Mouse (Mus musculus): Measurements from ENCODE around the gene Rasal1. TPM values are rescaled to one million over a fixed set of nuclear protein-coding genes. Genes with fewer than 3 reads are reported as not detected.

Rasal1 gene
- polyA plus RNA-seq, 1 experiment from 2014 or later, result 0.70 TPM

GRCm38 (mm10) chr5:120700996-120701790 lies 52.6 kb downstream of the Rasal1 start:
- Histone ChIP-seq H3K4me3 (no peak overlapping the region), H3K27me3 (peaks cover 77% of the 10 kb centered on the region), H3K9me3 (no peaks in the 10 kb centered on the region), H3K4me2 (replicated peaks) (no peak overlapping the region), H3K4me1 (peaks cover 32% of the 10 kb centered on the region), H3K9ac (peak overlapping the region; percentile 46), H3K36me3 (no peaks in the 10 kb centered on the region), H3K27ac (no peak overlapping the region)
- WGBS, result 56% methylated on average over 11 of the region's 11 CpGs
- no peak for ATAC-seq (ENCODE audit: low FRiP score, low read depth)

- H3K36me3 ChIP-seq, result no peaks in the 10 kb centered on the region
- peaks cover 38% of the 10 kb centered on the region for H3K4me1 ChIP-seq
- no peak overlapping the region for H3K4me3 ChIP-seq
- peaks cover 70% of the 10 kb centered on the region for H3K27me3 ChIP-seq
- H3K4me2 ChIP-seq (replicated peaks), result no peak overlapping the region
- no peak overlapping the region for H3K9ac ChIP-seq
- WGBS, result 74% methylated on average over 4 of the region's 4 CpGs
- no peaks in the 10 kb centered on the region for H3K9me3 ChIP-seq
- H3K27ac ChIP-seq, result no peak overlapping the region
- no peak for ATAC-seq (ENCODE audit: low FRiP score, low read depth)
Measured at GRCm38 (mm10) chr5:120702421-120702820, 53.8 kb downstream of the Rasal1 start.

GRCm38 (mm10) chr5:120702969-120703368 lies 54.4 kb downstream of the Rasal1 start:
- no peak overlapping the region for H3K4me3 ChIP-seq
- peaks cover 70% of the 10 kb centered on the region for H3K27me3 ChIP-seq
- no peak overlapping the region for H3K4me2 ChIP-seq (replicated peaks)
- whole genome bisulfite sequencing, result 83% methylated on average over 2 of the region's 2 CpGs
- no peak overlapping the region for H3K27ac ChIP-seq
- H3K9me3 ChIP-seq, result no peaks in the 10 kb centered on the region
- H3K4me1 ChIP-seq, result peaks cover 32% of the 10 kb centered on the region
- H3K9ac ChIP-seq, result no peak overlapping the region
- H3K36me3 ChIP-seq, result no peaks in the 10 kb centered on the region
- ATAC-seq (ENCODE audit: low FRiP score, low read depth), result no peak

DNA sequence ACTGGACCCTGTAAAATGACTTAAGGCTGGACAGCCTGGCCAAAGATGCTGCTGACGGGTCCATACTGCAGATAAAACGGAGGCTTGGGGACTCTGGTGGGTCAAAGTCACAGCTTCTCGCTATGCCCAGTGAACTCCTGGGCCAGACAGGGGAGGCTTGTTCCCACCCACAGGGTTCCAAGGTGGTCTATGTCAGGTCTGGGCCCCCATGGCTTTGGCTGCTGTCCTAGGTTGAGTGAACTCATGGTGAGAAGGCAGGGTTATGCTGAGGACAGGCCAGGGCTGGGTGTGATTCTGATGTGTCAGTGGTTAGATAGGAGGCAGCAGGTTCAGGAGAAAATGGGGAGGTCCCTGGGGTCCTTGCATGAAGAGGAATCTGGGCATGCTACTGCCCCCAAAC lies 55.0 kb downstream of the Rasal1 start:
- H3K4me3 ChIP-seq, result no peak overlapping the region
- H3K9ac ChIP-seq, result no peak overlapping the region
- peaks cover 70% of the 10 kb centered on the region for H3K27me3 ChIP-seq
- WGBS, result 67% methylated on average over 3 of the region's 3 CpGs
- peaks cover 26% of the 10 kb centered on the region for H3K4me1 ChIP-seq
- no peak overlapping the region for H3K27ac ChIP-seq
- ATAC-seq (ENCODE audit: low FRiP score, low read depth), result no peak
- H3K36me3 ChIP-seq, result no peaks in the 10 kb centered on the region
- H3K4me2 ChIP-seq (replicated peaks), result no peak overlapping the region
- no peaks in the 10 kb centered on the region for H3K9me3 ChIP-seq

GRCm38 (mm10) chr5:120704421-120704820 lies 55.8 kb downstream of the Rasal1 start:
- WGBS, result 38% methylated on average over 6 of the region's 6 CpGs
- Histone ChIP-seq H3K27ac (no peak overlapping the region), H3K9me3 (no peaks in the 10 kb centered on the region), H3K4me2 (replicated peaks) (no peak overlapping the region), H3K9ac (no peak overlapping the region), H3K4me3 (no peak overlapping the region), H3K27me3 (peaks cover 72% of the 10 kb centered on the region), H3K36me3 (no peaks in the 10 kb centered on the region), H3K4me1 (peaks cover 24% of the 10 kb centered on the region)
- ATAC-seq (ENCODE audit: low FRiP score, low read depth), result no peak

DNA sequence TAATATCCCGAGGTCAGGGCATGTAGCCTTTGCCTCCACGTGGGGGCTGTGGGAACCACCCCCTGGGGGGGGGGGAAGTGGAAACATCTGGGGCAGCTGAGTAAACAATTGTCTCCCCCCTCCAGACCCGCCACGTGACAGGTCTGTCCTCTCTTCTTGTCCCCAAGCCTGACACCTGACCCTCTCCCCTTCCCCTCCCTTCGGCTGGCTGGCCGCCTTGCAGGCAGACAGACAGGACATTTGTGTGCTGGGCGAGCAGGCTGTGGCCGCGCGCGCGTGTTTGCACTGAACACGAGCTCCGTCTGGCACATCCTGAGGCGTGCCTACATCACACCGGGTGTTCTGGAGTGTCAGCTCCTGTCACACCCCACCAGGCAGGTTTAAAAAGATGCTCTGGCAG lies 57.9 kb downstream of the Rasal1 start:
- 5% methylated on average over 16 of the region's 16 CpGs for WGBS
- Histone ChIP-seq H3K4me1 (peaks cover 39% of the 10 kb centered on the region), H3K4me2 (replicated peaks) (peak overlapping the region; percentile 48), H3K36me3 (no peaks in the 10 kb centered on the region), H3K4me3 (peak overlapping the region; percentile 22; the same call in 1 of the 2 replicates), H3K27ac (no peak overlapping the region), H3K27me3 (peaks cover 74% of the 10 kb centered on the region), H3K9me3 (no peaks in the 10 kb centered on the region), H3K9ac (no peak overlapping the region)
- no peak for ATAC-seq (ENCODE audit: low FRiP score, low read depth)

GRCm38 (mm10) chr5:120706976-120707375 lies 58.4 kb downstream of the Rasal1 start:
- WGBS, result 42% methylated on average over 13 of the region's 13 CpGs
- no peak overlapping the region for H3K9ac ChIP-seq
- H3K4me1 ChIP-seq, result peaks cover 41% of the 10 kb centered on the region
- peaks cover 78% of the 10 kb centered on the region for H3K27me3 ChIP-seq
- H3K27ac ChIP-seq, result no peak overlapping the region
- H3K4me2 ChIP-seq (replicated peaks), result peak overlapping the region; percentile 48
- no peaks in the 10 kb centered on the region for H3K9me3 ChIP-seq
- peak overlapping the region; percentile 22; the same call in 1 of the 2 replicates for H3K4me3 ChIP-seq
- ATAC-seq (ENCODE audit: low FRiP score, low read depth), result no peak
- no peaks in the 10 kb centered on the region for H3K36me3 ChIP-seq

DNA sequence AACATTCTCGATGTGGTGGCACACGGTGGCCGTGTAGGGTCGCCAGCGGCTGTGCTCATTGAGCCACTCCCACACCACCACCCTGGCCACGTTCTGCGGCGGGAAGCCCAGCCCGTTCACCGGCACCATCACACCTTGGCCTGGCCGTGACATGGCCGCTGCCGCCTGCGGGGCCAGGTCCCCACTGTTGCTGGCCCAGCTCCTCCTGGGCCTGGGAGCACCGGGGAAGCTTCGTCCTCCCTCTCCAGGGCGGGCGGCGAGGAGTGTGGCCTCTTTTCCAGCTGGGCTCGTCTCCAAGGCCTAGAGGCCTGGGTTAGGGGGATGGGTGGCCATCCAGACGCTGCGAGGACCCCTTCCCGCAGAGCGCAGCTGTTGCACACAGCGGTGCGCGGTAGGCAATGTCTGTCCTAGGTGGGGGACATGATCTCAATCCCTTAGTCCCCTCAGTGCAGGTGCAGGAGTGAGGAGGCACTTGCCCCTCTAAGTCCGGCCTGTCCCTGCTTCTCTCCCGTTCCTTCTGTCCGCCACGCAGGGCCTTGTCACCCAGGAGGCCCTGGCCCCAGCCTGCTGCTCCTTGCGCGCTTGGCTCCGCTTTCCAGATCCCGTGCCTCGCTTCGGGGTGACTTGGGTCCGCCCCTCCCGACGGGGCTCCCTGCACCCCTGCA lies 61.7 kb downstream of the Rasal1 start:
- no peaks in the 10 kb centered on the region for H3K9me3 ChIP-seq
- no peak overlapping the region; the same call in 1 of the 2 replicates for H3K27ac ChIP-seq
- H3K4me1 ChIP-seq, result peaks cover 37% of the 10 kb centered on the region
- 2% methylated on average over 39 of the region's 40 CpGs for WGBS
- peak overlapping the region; percentile 58 for H3K4me3 ChIP-seq
- peak overlapping the region; percentile 65 for H3K9ac ChIP-seq
- H3K36me3 ChIP-seq, result no peaks in the 10 kb centered on the region
- H3K27me3 ChIP-seq, result peaks cover 90% of the 10 kb centered on the region
- H3K4me2 ChIP-seq (replicated peaks), result peak overlapping the region; percentile 95
- ATAC-seq (ENCODE audit: low FRiP score, low read depth), result no peak

DNA sequence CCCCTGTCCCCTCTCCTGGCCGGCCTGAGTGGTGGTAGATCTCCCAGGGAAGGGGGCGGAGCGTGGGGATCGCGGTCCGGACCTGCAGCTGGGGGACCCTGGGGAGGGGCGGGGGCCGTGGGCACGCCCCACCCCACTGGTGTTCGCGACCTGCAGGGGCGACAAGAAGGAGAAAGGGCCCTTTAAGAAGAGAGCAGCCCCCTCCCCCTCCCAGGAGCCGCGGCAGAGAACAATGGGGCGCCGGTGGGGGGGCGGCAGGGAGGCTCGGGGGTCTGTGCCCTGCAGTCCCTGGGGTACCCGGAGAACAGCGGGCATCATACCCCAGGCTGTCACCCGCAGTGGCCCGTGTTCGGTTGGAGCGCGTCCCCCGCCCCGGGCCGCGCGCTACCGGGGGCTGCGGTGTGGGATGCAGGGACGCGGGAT lies 62.2 kb downstream of the Rasal1 start:
- peak overlapping the region; percentile 58 for H3K4me3 ChIP-seq
- H3K36me3 ChIP-seq, result no peaks in the 10 kb centered on the region
- no peak overlapping the region for H3K27ac ChIP-seq
- H3K4me1 ChIP-seq, result peaks cover 37% of the 10 kb centered on the region
- H3K9ac ChIP-seq, result peak overlapping the region; percentile 65
- no peaks in the 10 kb centered on the region for H3K9me3 ChIP-seq
- WGBS, result 1% methylated on average over 24 of the region's 34 CpGs
- H3K4me2 ChIP-seq (replicated peaks), result peak overlapping the region; percentile 95
- no peak for ATAC-seq (ENCODE audit: low FRiP score, low read depth)
- peaks cover 93% of the 10 kb centered on the region for H3K27me3 ChIP-seq

DNA sequence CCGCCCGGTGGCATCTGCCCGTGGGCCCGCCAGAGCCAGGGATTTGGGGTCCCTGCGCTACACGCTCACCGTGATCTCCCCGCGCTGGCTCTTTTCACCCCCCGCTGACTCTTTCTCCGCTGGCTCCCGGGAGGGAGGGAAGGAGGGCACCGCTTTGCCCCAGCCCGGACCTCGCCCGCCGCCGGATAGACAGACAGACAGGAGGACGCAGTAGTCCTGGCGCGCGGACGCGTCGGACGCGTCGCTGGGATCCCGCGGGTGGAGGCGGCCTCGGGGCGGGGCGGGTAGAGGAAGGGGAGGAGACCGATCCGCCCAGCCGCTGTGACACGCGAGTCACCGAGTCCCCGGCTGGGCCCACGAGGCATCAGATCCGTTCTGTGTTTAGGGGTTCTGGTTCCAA lies 62.8 kb downstream of the Rasal1 start:
- WGBS, result under 1% methylated on average over 43 of the region's 43 CpGs
- H3K4me2 ChIP-seq (replicated peaks), result peak overlapping the region; percentile 95
- peak overlapping the region; percentile 58 for H3K4me3 ChIP-seq
- ATAC-seq (ENCODE audit: low FRiP score, low read depth), result no peak
- H3K9me3 ChIP-seq, result no peaks in the 10 kb centered on the region
- no peak overlapping the region for H3K27ac ChIP-seq
- H3K4me1 ChIP-seq, result peaks cover 35% of the 10 kb centered on the region
- H3K27me3 ChIP-seq, result peaks cover 93% of the 10 kb centered on the region
- H3K36me3 ChIP-seq, result no peaks in the 10 kb centered on the region
- H3K9ac ChIP-seq, result peak overlapping the region; percentile 65

GRCm38 (mm10) chr5:120711827-120712226 lies 63.2 kb downstream of the Rasal1 start, which contains the start of gene Dtx1:
Gene Dtx1, minus strand, starts transcription at chr5:120711927.
- peak within 1 kb of the TSS; percentile 65 for H3K9ac ChIP-seq
- peak within 1 kb of the TSS; percentile 95 for H3K4me2 ChIP-seq (replicated peaks)
- 41% methylated on average over 3 of the region's 3 CpGs for WGBS
- H3K9me3 ChIP-seq, result no peaks in the 10 kb centered on the region
- peaks cover 31% of the 10 kb centered on the region for H3K4me1 ChIP-seq
- H3K27me3 ChIP-seq, result peaks cover 90% of the 10 kb centered on the region
- H3K36me3 ChIP-seq, result no peaks in the 10 kb centered on the region
- no peak for ATAC-seq (ENCODE audit: low FRiP score, low read depth)
- H3K27ac ChIP-seq, result no peak within 1 kb of the TSS
- H3K4me3 ChIP-seq, result peak within 1 kb of the TSS; percentile 58

- no peak for ATAC-seq (ENCODE audit: low FRiP score, low read depth)
- peaks cover 28% of the 10 kb centered on the region for H3K4me1 ChIP-seq
- no peaks in the 10 kb centered on the region for H3K36me3 ChIP-seq
- no peak overlapping the region for H3K4me3 ChIP-seq
- H3K9ac ChIP-seq, result no peak overlapping the region
- H3K27me3 ChIP-seq, result peaks cover 87% of the 10 kb centered on the region
- 75% methylated on average over 8 of the region's 8 CpGs for WGBS
- H3K9me3 ChIP-seq, result no peaks in the 10 kb centered on the region
- H3K27ac ChIP-seq, result no peak overlapping the region
- H3K4me2 ChIP-seq (replicated peaks), result no peak overlapping the region
Measured at GRCm38 (mm10) chr5:120712721-120713120, 64.1 kb downstream of the Rasal1 start.

Data from limb, embryonic 13.5 days (tissue).